Mouse (Mus musculus) R1 (cell line): Measurements from ENCODE around the gene Ankrd55.

Experiments used
- DNase-seq: peaks from one replicate; pipeline ENCODE4 v3.0.0-alpha.2; 2018; ENCODE audit warnings: low read depth, low spot score

Gene Ankrd55

GRCm38 (mm10) chr13:112375766-112376165, 87.5 kb downstream of the Ankrd55 start:
- peak; percentile 34 for DNase-seq

- DNase-seq: no peak
Measured at GRCm38 (mm10) chr13:112378782-112379305, 90.6 kb downstream of the Ankrd55 start.

GRCm38 (mm10) chr13:112381476-112381875, 93.2 kb downstream of the Ankrd55 start:
- DNase-seq: peak; percentile 49

GRCm38 (mm10) chr13:112382457-112382856, 94.2 kb downstream of the Ankrd55 start:
- DNase-seq: no peak

- no peak for DNase-seq
Measured at GRCm38 (mm10) chr13:112382956-112383355, 94.7 kb downstream of the Ankrd55 start.

- DNase-seq: no peak
Measured at GRCm38 (mm10) chr13:112383941-112384659, 95.8 kb downstream of the Ankrd55 start.

GRCm38 (mm10) chr13:112385040-112385439, 96.8 kb downstream of the Ankrd55 start:
- DNase-seq: no peak

GRCm38 (mm10) chr13:112386494-112387075, 98.3 kb downstream of the Ankrd55 start:
- no peak for DNase-seq

- no peak for DNase-seq
Measured at GRCm38 (mm10) chr13:112387279-112387678, 99.0 kb downstream of the Ankrd55 start.

GRCm38 (mm10) chr13:112388176-112388575, 99.9 kb downstream of the Ankrd55 start:
- no peak for DNase-seq

GRCm38 (mm10) chr13:112390206-112390605, 102.0 kb downstream of the Ankrd55 start:
- no peak for DNase-seq

GRCm38 (mm10) chr13:112391354-112391753, 103.1 kb downstream of the Ankrd55 start:
- DNase-seq: no peak

- DNase-seq: no peak
Measured at GRCm38 (mm10) chr13:112393356-112393755, 105.1 kb downstream of the Ankrd55 start.

- DNase-seq: no peak
Measured at GRCm38 (mm10) chr13:112394271-112394670, 106.0 kb downstream of the Ankrd55 start.

- no peak for DNase-seq
Measured at GRCm38 (mm10) chr13:112404723-112405122, 116.5 kb downstream of the Ankrd55 start.

- no peak for DNase-seq
Measured at GRCm38 (mm10) chr13:112405184-112405583, 116.9 kb downstream of the Ankrd55 start.

- no peak for DNase-seq
Measured at GRCm38 (mm10) chr13:112406618-112407017, 118.4 kb downstream of the Ankrd55 start.

- DNase-seq: peak; percentile 55
Measured at GRCm38 (mm10) chr13:112407181-112407700, 119.0 kb downstream of the Ankrd55 start.

GRCm38 (mm10) chr13:112407776-112408490, 119.7 kb downstream of the Ankrd55 start:
- DNase-seq: no peak

GRCm38 (mm10) chr13:112408701-112409100, 120.5 kb downstream of the Ankrd55 start:
- DNase-seq: no peak

- DNase-seq: peak; percentile 60
Measured at GRCm38 (mm10) chr13:112409331-112409730, 121.1 kb downstream of the Ankrd55 start.

GRCm38 (mm10) chr13:112409851-112410250, 121.6 kb downstream of the Ankrd55 start:
- peak; percentile 82 for DNase-seq
